Mouse (Mus musculus) lung, embryonic 16.5 days (tissue): Measurements from ENCODE around the gene Ndufb11. TPM values are rescaled to one million over a fixed set of nuclear protein-coding genes. Genes with fewer than 3 reads are reported as not detected.
A peak's percentile ranks its signal among the peaks of the same experiment; 100 is the strongest.

ENCODE experiments used
- ATAC-seq: fragments of 200-750 bp; cut with Nextera tagmentation; 2 replicates; pipeline ENCODE4 v1.8.0; 2017; ENCODE audit warnings: low read depth, mild to moderate bottlenecking, moderate library complexity
- H3K27ac ChIP-seq: fragments of 300-500 bp; sonication (generic); 2 replicates; pipeline ENCODE4 v1.5.1; 2014; ENCODE audit warnings: mild to moderate bottlenecking, control low read depth, low read length
- H3K27me3 ChIP-seq: fragments of 300-500 bp; sonication (generic); 2 replicates; pipeline ENCODE4 v1.6.1; 2014; ENCODE audit warnings: low read depth, low read length, mixed read lengths; ENCODE audit not compliant: control insufficient read depth, insufficient read depth
- H3K36me3 ChIP-seq: fragments of 300-500 bp; sonication (generic); 2 replicates; pipeline ENCODE4 v1.6.1; 2014; ENCODE audit warnings: low read length; ENCODE audit not compliant: control insufficient read depth, insufficient read depth
- H3K4me1 ChIP-seq: fragments of 300-500 bp; sonication (generic); replicated peaks from 2 replicates; pipeline ENCODE4 v1.6.1; 2014; ENCODE audit warnings: low read length, mixed read lengths; ENCODE audit not compliant: control insufficient read depth, insufficient read depth
- H3K4me2 ChIP-seq: fragments of 300-500 bp; sonication (generic); 2 replicates; pipeline ENCODE4 v1.6.1; 2014; ENCODE audit warnings: low read depth, low read length, control low read depth
- H3K4me3 ChIP-seq: fragments of 300-500 bp; sonication (generic); 2 replicates; pipeline ENCODE4 v1.5.1; 2014; ENCODE audit warnings: mild to moderate bottlenecking, low read length, control low read depth
- H3K9ac ChIP-seq: fragments of 300-500 bp; sonication (generic); 2 replicates; pipeline ENCODE4 v1.6.1; 2014; ENCODE audit warnings: low read length, control low read depth
- H3K9me3 ChIP-seq: fragments of 300-500 bp; sonication (generic); 2 replicates; pipeline ENCODE4 v1.6.1; 2016; ENCODE audit warnings: low read length; ENCODE audit not compliant: control insufficient read depth
- WGBS: fragments of 180-500 bp; shearing (Covaris S2); extraction: QIAGEN DNeasy Blood & Tissue Kit; methylation state at CpG from one replicate; pipeline ENCODE4 v1.1.7; 2014; 5-methylcytosine and 5-hydroxymethylcytosine counted together
- polyA plus RNA-seq: library from polyadenylated mRNA; unstranded; fragments of >200 nt; fragmentation: Nextera tagmentation; extraction: Ambion mirVana; gene quantifications from 2 replicates; pipeline ENCODE4 v1.2.1, GENCODE M21; 2015

The Ndufb11 gene
- polyA plus RNA-seq, 1 experiment from 2014 or later, result 258 TPM

GRCm38 (mm10) chrX:20638141-20638540, 20.7 kb upstream of the Ndufb11 start:
- no peak for ATAC-seq
- H3K4me3 ChIP-seq, result no peak overlapping the region
- peaks cover 5% of the 10 kb centered on the region; the same call in 1 of the 2 replicates for H3K36me3 ChIP-seq
- H3K4me2 ChIP-seq, result no peak overlapping the region
- 94% methylated on average over 2 of the region's 2 CpGs for WGBS
- no peaks in the 10 kb centered on the region for H3K27me3 ChIP-seq
- H3K9me3 ChIP-seq, result no peaks in the 10 kb centered on the region
- H3K4me1 ChIP-seq, result no peaks in the 10 kb centered on the region
- no peak overlapping the region for H3K27ac ChIP-seq
- H3K9ac ChIP-seq, result no peak overlapping the region

- peak overlapping the region; percentile 79 for H3K9ac ChIP-seq
- H3K9me3 ChIP-seq, result no peaks in the 10 kb centered on the region
- H3K27ac ChIP-seq, result peak overlapping the region; percentile 90
- no peaks in the 10 kb centered on the region for H3K27me3 ChIP-seq
- H3K4me2 ChIP-seq, result peak overlapping the region; percentile 51
- whole genome bisulfite sequencing, result 16% methylated on average over 24 of the region's 31 CpGs
- H3K36me3 ChIP-seq, result peaks cover 4% of the 10 kb centered on the region; the same call in 1 of the 2 replicates
- ATAC-seq, result peak; percentile 48
- peak overlapping the region; percentile 67 for H3K4me3 ChIP-seq
- H3K4me1 ChIP-seq, result peaks cover 6% of the 10 kb centered on the region; the same call in 1 of the 2 replicates
Observed at GRCm38 (mm10) chrX:20617903-20618399, 532 bp upstream of the Ndufb11 start.

- H3K4me2 ChIP-seq, result peak overlapping the region; percentile 58
- H3K9me3 ChIP-seq, result no peaks in the 10 kb centered on the region
- peaks cover 4% of the 10 kb centered on the region; the same call in 1 of the 2 replicates for H3K36me3 ChIP-seq
- peak overlapping the region; percentile 90 for H3K27ac ChIP-seq
- H3K9ac ChIP-seq, result peak overlapping the region; percentile 72
- WGBS, result 24% methylated on average over 14 of the region's 17 CpGs
- ATAC-seq, result peak; percentile 34; the same call in 1 of the 2 replicates
- H3K4me1 ChIP-seq, result peaks cover 6% of the 10 kb centered on the region; the same call in 1 of the 2 replicates
- peak overlapping the region; percentile 67 for H3K4me3 ChIP-seq
- H3K27me3 ChIP-seq, result no peaks in the 10 kb centered on the region
Observed at GRCm38 (mm10) chrX:20616861-20617175, 601 bp downstream of the Ndufb11 start.

- Histone ChIP-seq H3K4me2 (no peak overlapping the region), H3K9me3 (no peaks in the 10 kb centered on the region), H3K9ac (no peak overlapping the region), H3K4me1 (no peaks in the 10 kb centered on the region), H3K27me3 (no peaks in the 10 kb centered on the region), H3K4me3 (no peak overlapping the region), H3K36me3 (no peaks in the 10 kb centered on the region), H3K27ac (no peak overlapping the region)
- 85% methylated on average over 4 of the region's 4 CpGs for WGBS
- ATAC-seq, result no peak
Observed at GRCm38 (mm10) chrX:20608500-20608899, 8.9 kb downstream of the Ndufb11 start.

GRCm38 (mm10) chrX:20587968-20588367, 29.5 kb downstream of the Ndufb11 start:
- H3K9ac ChIP-seq, result no peak overlapping the region
- no peak for ATAC-seq
- no peaks in the 10 kb centered on the region for H3K9me3 ChIP-seq
- no peak overlapping the region for H3K4me3 ChIP-seq
- no peaks in the 10 kb centered on the region for H3K36me3 ChIP-seq
- H3K27ac ChIP-seq, result no peak overlapping the region
- H3K4me2 ChIP-seq, result no peak overlapping the region
- WGBS, result 9% methylated on average over 4 of the region's 4 CpGs
- H3K4me1 ChIP-seq, result no peaks in the 10 kb centered on the region
- no peaks in the 10 kb centered on the region for H3K27me3 ChIP-seq

GRCm38 (mm10) chrX:20573927-20574326, 43.5 kb downstream of the Ndufb11 start:
- Histone ChIP-seq H3K27me3 (no peaks in the 10 kb centered on the region), H3K27ac (no peak overlapping the region), H3K4me1 (no peaks in the 10 kb centered on the region), H3K4me3 (no peak overlapping the region), H3K4me2 (no peak overlapping the region), H3K9ac (no peak overlapping the region), H3K9me3 (no peaks in the 10 kb centered on the region), H3K36me3 (no peaks in the 10 kb centered on the region)
- 79% methylated on average over 4 of the region's 4 CpGs for WGBS
- no peak for ATAC-seq

GRCm38 (mm10) chrX:20572683-20573082, 44.7 kb downstream of the Ndufb11 start:
- ATAC-seq, result no peak
- Histone ChIP-seq H3K27me3 (no peaks in the 10 kb centered on the region), H3K4me3 (no peak overlapping the region), H3K4me2 (no peak overlapping the region), H3K9me3 (no peaks in the 10 kb centered on the region), H3K9ac (no peak overlapping the region), H3K4me1 (no peaks in the 10 kb centered on the region), H3K36me3 (no peaks in the 10 kb centered on the region), H3K27ac (no peak overlapping the region)
- 63% methylated on average over 9 of the region's 9 CpGs for WGBS

GRCm38 (mm10) chrX:20571024-20571423, 46.4 kb downstream of the Ndufb11 start:
- no peaks in the 10 kb centered on the region for H3K27me3 ChIP-seq
- H3K9ac ChIP-seq, result no peak overlapping the region
- no peak overlapping the region for H3K27ac ChIP-seq
- WGBS, result 40% methylated on average over 2 of the region's 2 CpGs
- H3K4me2 ChIP-seq, result no peak overlapping the region
- H3K4me1 ChIP-seq, result no peaks in the 10 kb centered on the region
- H3K4me3 ChIP-seq, result no peak overlapping the region
- no peaks in the 10 kb centered on the region for H3K36me3 ChIP-seq
- ATAC-seq, result peak; percentile 92
- H3K9me3 ChIP-seq, result no peaks in the 10 kb centered on the region
